Mouse (Mus musculus): ENCODE results near the gene Hacd2. TPM values are rescaled to one million over a fixed set of nuclear protein-coding genes. Genes with fewer than 3 reads are reported as not detected.

The Hacd2 gene
- polyA plus RNA-seq, 1 experiment from 2014 or later, result 103 TPM

DNA sequence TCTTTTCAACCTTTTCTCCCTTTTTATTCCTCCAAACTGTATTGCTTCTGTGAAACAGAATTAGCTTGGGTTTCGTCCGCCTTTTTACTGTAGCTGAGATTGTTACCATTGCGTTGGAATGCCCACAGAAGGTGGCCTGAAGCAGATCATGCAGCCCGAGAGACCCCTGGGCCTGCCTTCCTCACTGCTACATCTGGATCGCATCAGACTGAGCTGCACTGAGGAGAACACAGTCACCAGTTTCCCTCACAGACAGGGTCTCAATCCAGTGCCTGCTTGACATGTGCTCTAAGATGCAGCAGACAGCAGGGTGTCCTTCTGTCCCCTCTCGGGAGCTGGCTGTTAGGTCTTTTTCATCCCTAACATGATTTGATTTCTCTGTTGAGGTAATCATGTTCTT is 85.8 kb downstream of the Hacd2 start:
- Histone ChIP-seq H3K27me3 (no peaks in the 10 kb centered on the region), H3K9ac (no peak overlapping the region), H3K27ac (no peak overlapping the region), H3K9me3 (replicated peaks) (no peaks in the 10 kb centered on the region), H3K4me1 (peaks cover 6% of the 10 kb centered on the region; the same call in 1 of the 2 replicates), H3K4me3 (replicated peaks) (no peak overlapping the region), H3K4me2 (no peak overlapping the region), H3K36me3 (peaks cover 33% of the 10 kb centered on the region)
- WGBS, result 88% methylated on average over 6 of the region's 6 CpGs
- ATAC-seq (replicated peaks; ENCODE audit: low FRiP score), result no peak

DNA sequence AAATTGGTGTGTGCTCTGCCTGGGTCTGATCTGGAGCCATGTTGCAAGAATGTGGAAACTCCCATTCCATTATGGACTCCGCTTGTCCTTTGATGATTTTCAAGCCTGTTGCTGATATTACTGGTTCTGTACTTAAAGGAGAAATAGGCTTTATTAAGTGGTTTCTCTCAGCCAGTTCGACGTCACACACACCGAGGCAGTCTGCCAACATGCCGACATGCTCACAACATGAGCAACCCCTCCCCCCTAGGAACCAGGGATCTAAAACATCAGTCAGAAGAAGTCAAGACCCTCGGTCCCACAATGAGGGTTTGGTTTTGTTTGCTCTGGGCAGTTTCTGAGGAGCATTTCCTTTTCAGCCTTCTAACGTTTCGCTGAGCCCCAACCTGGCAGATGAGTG is 86.9 kb downstream of the Hacd2 start:
- Histone ChIP-seq H3K36me3 (peaks cover 27% of the 10 kb centered on the region), H3K9ac (no peak overlapping the region), H3K4me1 (peaks cover 6% of the 10 kb centered on the region; the same call in 1 of the 2 replicates), H3K9me3 (replicated peaks) (no peaks in the 10 kb centered on the region), H3K4me2 (no peak overlapping the region), H3K27me3 (no peaks in the 10 kb centered on the region), H3K27ac (no peak overlapping the region), H3K4me3 (replicated peaks) (no peak overlapping the region)
- 49% methylated on average over 8 of the region's 8 CpGs for WGBS
- no peak for ATAC-seq (replicated peaks; ENCODE audit: low FRiP score)

DNA sequence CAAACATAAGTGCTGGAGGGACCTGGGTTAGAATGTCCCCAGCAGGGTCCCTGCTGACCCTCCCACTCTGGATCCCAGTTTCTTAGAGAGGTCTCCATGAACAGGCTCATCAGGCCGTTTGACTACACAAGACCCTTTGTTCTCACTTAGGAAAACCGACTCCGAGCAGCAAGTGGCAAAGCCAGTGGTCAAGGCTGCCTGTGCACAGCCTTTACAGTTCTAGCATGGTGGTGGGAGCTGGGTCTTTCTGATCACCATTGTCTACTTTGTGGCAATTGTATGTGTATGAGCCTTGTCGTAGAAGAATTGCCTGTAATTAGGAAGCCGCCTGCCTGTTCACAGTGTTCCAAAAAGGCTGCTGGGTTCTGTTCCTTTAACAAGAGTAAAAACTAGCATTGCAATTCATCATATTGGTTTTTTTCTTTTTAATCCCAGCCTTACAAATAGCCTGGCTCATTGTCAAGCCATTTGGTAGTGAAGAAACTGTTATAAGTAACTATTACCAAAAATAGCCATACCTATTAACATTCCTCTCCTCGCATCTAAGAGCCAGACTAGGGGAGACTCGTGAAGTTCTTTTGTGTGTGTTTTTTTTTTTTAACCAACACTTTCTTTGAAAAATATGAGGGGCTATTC is 87.5 kb downstream of the Hacd2 start:
- no peaks in the 10 kb centered on the region for H3K27me3 ChIP-seq
- ATAC-seq (replicated peaks; ENCODE audit: low FRiP score), result no peak
- H3K4me3 ChIP-seq (replicated peaks), result no peak overlapping the region
- peaks cover 23% of the 10 kb centered on the region for H3K36me3 ChIP-seq
- 42% methylated on average over 7 of the region's 7 CpGs for WGBS
- H3K4me2 ChIP-seq, result no peak overlapping the region
- H3K27ac ChIP-seq, result no peak overlapping the region
- no peaks in the 10 kb centered on the region for H3K9me3 ChIP-seq (replicated peaks)
- H3K4me1 ChIP-seq, result peaks cover 6% of the 10 kb centered on the region; the same call in 1 of the 2 replicates
- H3K9ac ChIP-seq, result no peak overlapping the region

DNA sequence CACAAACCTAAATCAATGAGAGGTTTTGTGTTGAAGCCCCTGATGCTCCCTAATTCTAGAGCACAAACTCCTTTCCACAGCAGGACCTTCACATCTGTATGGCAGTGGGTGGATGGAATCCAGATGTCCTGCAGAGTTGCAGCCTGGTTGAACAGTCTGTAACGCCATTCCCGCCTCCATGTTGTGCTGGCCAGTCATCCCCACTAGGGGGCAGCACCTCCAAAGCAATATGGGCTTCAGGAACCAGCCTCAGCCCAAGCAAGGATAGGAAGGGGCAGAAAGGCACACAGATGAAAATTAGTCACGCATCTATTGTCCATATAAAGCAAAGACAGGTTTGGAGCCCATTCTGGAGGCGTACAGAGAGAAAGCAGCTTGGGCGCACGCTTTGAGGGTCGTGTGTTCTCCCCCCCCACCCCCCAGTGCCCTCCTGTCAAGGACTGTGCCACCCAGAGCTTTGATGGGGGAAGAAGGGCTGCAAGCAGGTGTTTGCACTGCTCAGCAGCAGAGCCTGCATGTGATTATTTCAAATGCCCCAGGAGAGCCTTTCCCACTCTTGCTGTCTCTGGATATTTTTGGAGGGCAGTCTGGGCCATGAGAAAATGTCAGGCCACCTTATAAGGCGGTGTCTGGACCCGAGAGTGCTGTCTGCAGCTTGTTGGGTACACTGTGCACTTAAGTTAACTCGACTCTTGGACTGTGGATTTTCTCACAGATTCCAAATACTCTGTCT is 88.3 kb downstream of the Hacd2 start:
- Histone ChIP-seq H3K9ac (no peak overlapping the region), H3K36me3 (peaks cover 23% of the 10 kb centered on the region), H3K27ac (no peak overlapping the region), H3K4me1 (peaks cover 6% of the 10 kb centered on the region; the same call in 1 of the 2 replicates), H3K4me3 (replicated peaks) (no peak overlapping the region), H3K27me3 (no peaks in the 10 kb centered on the region), H3K9me3 (replicated peaks) (no peaks in the 10 kb centered on the region), H3K4me2 (no peak overlapping the region)
- WGBS, result 35% methylated on average over 10 of the region's 10 CpGs
- peak; percentile 81 for ATAC-seq (replicated peaks; ENCODE audit: low FRiP score)

DNA sequence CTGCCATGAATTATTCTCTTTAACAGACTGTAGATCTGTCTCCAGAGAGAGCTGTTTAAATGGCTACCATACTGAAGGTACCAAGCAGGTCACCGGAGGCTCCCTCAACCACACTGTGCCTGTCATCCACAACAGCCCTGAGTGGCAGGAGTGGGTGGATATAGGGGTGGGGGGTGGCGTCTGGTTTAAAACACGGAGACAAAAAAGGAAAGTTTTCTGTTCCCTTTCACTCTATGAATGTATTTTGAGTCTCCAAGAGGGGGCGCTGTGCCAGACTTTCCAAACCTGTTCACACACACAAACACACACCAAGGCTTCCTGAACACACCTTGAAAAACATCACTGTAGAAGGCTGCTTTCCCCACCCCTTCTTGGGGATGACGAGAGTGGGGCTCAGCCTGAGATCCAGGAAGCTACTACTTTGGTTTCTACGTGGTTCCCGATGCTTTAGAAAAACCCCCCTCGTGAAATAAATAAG is 89.0 kb downstream of the Hacd2 start:
- Histone ChIP-seq H3K27me3 (no peaks in the 10 kb centered on the region), H3K9me3 (replicated peaks) (no peaks in the 10 kb centered on the region), H3K36me3 (peaks cover 20% of the 10 kb centered on the region), H3K4me3 (replicated peaks) (no peak overlapping the region), H3K27ac (no peak overlapping the region), H3K9ac (no peak overlapping the region), H3K4me2 (no peak overlapping the region), H3K4me1 (peaks cover 6% of the 10 kb centered on the region; the same call in 1 of the 2 replicates)
- WGBS, result 72% methylated on average over 8 of the region's 8 CpGs
- no peak for ATAC-seq (replicated peaks; ENCODE audit: low FRiP score)

DNA sequence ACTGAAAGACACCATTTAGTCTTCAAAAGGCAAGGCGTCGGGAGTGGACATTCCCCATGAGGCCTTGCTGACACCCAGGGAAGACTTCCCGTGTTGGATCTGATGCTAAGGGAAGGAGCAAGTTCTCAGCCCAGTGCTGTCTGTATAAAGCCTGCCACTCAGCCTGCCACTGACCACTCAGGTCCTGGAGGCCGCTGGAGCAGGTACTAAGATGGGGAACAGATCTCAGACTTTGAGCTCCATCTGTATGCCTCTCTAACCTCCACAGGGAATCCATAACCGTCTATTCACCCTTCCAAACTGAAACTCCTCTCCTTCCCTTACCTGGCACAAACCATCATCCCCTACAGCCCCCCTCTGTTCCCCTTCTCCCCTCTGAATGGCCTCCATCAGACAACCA is 91.3 kb downstream of the Hacd2 start:
- Histone ChIP-seq H3K36me3 (peaks cover 1% of the 10 kb centered on the region; the same call in 1 of the 2 replicates), H3K9ac (no peak overlapping the region), H3K9me3 (replicated peaks) (no peaks in the 10 kb centered on the region), H3K4me1 (peaks cover 8% of the 10 kb centered on the region; the same call in 1 of the 2 replicates), H3K27me3 (no peaks in the 10 kb centered on the region), H3K4me3 (replicated peaks) (no peak overlapping the region), H3K4me2 (no peak overlapping the region), H3K27ac (no peak overlapping the region)
- ATAC-seq (replicated peaks; ENCODE audit: low FRiP score), result no peak
- WGBS, result 83% methylated on average over 5 of the region's 5 CpGs

DNA sequence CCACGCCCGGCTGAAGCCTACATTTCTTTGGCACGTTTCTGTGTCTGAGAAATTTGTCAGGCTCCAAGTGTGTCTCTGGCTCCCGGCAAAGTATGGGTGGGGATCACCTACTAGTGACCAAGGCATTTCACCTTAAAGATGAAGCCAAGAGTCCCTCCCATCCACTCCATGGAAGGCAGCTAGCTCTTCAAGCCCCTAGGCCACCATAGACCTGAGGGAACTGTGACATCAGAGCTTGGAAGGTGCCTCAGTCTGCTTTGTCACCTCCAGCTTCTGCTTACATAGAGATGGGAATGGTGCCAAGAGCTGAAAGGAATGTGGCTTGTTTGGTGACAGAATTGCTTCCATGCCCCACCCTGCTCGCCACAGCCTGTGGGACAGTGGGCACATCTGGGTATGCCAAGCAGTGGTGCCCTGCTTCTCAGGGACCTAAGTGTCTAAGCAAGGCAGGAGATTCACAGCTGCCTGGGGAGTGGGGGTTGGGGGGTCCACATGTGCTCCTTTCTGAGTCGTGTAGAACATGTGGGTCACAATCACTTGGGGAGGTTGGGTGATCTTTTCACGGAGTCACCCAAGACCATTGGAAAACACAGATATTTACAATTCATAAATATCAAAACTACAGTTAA is 94.2 kb downstream of the Hacd2 start:
- no peaks in the 10 kb centered on the region for H3K27me3 ChIP-seq
- no peaks in the 10 kb centered on the region for H3K36me3 ChIP-seq
- no peaks in the 10 kb centered on the region for H3K9me3 ChIP-seq (replicated peaks)
- WGBS, result 85% methylated on average over 7 of the region's 7 CpGs
- H3K4me3 ChIP-seq (replicated peaks), result no peak overlapping the region
- H3K27ac ChIP-seq, result no peak overlapping the region
- 0 out of 2 replicates have a peak, but pooled peaks cover 2% of the 10 kb centered on the region for H3K4me1 ChIP-seq
- no peak overlapping the region for H3K9ac ChIP-seq
- H3K4me2 ChIP-seq, result no peak overlapping the region
- ATAC-seq (replicated peaks; ENCODE audit: low FRiP score), result no peak

DNA sequence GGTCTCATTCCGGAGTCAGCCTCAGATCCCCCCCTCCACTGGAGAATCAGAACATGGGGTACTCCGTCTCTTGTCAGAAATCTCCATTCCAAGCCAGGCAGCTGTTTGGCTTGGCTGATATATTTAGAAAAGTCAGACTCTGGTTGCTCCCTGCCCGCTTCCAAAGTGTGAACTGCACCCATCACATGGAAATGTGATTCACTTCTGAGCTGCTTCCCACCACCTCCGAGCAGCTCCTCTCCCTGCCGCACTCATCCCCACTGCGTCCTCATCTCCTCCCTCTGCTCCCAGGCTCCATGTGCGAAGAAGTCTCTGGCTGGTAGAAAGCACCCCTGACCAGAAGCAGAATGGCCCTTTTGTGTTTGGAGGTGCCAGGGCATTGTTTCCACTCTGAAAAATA is 95.2 kb downstream of the Hacd2 start:
- H3K27ac ChIP-seq, result no peak overlapping the region
- ATAC-seq (replicated peaks; ENCODE audit: low FRiP score), result no peak

DNA sequence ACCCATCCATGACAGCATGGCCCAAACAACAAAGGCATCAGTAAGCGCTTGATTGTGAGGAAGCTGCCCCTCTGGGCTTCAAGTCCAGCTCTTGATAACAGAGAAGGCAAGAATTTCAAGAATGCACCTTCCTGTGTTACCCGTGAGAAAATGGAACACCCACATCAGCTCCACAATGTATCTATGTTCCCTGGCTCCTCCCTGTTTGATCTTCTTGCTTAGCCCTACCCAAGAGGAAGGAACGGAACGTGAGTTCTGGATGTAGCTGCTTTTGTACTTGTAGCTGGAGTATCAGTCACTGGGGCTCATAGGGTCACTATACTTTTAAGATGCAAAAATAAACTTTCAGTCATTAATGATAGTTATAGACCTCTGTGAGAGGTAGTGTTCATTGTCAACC is 98.4 kb downstream of the Hacd2 start:
- Histone ChIP-seq H3K4me3 (replicated peaks) (no peak overlapping the region), H3K4me1 (0 out of 2 replicates have a peak, but pooled peaks cover 2% of the 10 kb centered on the region), H3K27me3 (no peaks in the 10 kb centered on the region), H3K9ac (no peak overlapping the region), H3K27ac (no peak overlapping the region), H3K36me3 (no peaks in the 10 kb centered on the region), H3K9me3 (replicated peaks) (no peaks in the 10 kb centered on the region), H3K4me2 (no peak overlapping the region)
- 74% methylated on average over 4 of the region's 4 CpGs for WGBS
- ATAC-seq (replicated peaks; ENCODE audit: low FRiP score), result no peak

More for the DNA sequence above, 95.2 kb downstream of the Hacd2 start:
- H3K9me3 ChIP-seq (replicated peaks), result no peaks in the 10 kb centered on the region
- H3K27me3 ChIP-seq, result no peaks in the 10 kb centered on the region
- 0 out of 2 replicates have a peak, but pooled peaks cover 2% of the 10 kb centered on the region for H3K4me1 ChIP-seq
- H3K4me2 ChIP-seq, result no peak overlapping the region
- H3K36me3 ChIP-seq, result no peaks in the 10 kb centered on the region
- no peak overlapping the region for H3K4me3 ChIP-seq (replicated peaks)
- WGBS, result 55% methylated on average over 7 of the region's 7 CpGs
- no peak overlapping the region for H3K9ac ChIP-seq

DNA sequence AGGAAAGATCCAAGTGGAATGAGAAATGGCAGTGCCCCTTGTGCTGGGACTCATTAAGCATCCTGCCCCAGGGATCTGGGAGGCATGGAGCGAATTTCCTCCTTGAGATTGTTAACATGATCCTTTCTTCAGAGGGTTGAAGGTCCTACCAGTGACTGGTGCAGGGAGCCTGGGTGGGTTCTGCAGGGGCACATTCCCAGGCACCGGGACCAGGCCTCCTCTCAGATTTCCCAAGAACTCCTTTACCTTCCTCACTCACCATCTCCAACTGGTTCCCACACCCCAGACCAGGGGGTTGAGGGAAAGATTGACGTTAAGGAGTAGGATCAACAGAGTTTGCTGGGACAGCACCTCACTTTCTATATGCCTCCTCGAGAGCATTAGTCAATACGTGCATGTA is 105.0 kb downstream of the Hacd2 start:
- ATAC-seq (replicated peaks; ENCODE audit: low FRiP score), result no peak
- Histone ChIP-seq H3K36me3 (no peaks in the 10 kb centered on the region), H3K9ac (no peak overlapping the region), H3K4me1 (no peaks in the 10 kb centered on the region), H3K27ac (no peak overlapping the region), H3K27me3 (no peaks in the 10 kb centered on the region), H3K9me3 (replicated peaks) (no peaks in the 10 kb centered on the region), H3K4me3 (replicated peaks) (no peak overlapping the region), H3K4me2 (no peak overlapping the region)
- 90% methylated on average over 5 of the region's 5 CpGs for WGBS

DNA sequence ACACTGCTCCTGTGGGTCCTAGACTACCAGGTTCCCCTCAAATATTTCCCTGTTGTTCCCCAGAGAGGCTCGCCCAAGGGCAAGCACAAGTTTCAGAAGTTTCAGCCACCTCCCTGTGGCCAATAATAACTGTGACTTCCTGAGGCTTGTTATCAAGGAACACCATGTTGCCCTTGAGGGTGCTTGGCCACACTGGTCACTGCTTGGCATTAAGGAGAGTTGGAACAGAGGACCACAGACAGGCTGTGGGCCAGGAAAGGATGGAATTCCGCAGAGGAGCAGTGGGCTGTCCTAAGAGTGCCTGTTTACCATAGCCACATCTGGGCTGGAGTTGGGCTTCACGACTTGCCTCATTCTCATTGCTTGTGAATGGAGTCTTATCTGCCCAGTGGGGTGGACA is 107.9 kb downstream of the Hacd2 start:
- H3K4me1 ChIP-seq, result no peaks in the 10 kb centered on the region
- no peak for ATAC-seq (replicated peaks; ENCODE audit: low FRiP score)
- no peaks in the 10 kb centered on the region for H3K27me3 ChIP-seq
- H3K36me3 ChIP-seq, result no peaks in the 10 kb centered on the region
- H3K27ac ChIP-seq, result no peak overlapping the region
- WGBS, result 80% methylated on average over 3 of the region's 3 CpGs
- H3K4me2 ChIP-seq, result no peak overlapping the region
- no peaks in the 10 kb centered on the region for H3K9me3 ChIP-seq (replicated peaks)
- H3K4me3 ChIP-seq (replicated peaks), result no peak overlapping the region
- no peak overlapping the region for H3K9ac ChIP-seq

DNA sequence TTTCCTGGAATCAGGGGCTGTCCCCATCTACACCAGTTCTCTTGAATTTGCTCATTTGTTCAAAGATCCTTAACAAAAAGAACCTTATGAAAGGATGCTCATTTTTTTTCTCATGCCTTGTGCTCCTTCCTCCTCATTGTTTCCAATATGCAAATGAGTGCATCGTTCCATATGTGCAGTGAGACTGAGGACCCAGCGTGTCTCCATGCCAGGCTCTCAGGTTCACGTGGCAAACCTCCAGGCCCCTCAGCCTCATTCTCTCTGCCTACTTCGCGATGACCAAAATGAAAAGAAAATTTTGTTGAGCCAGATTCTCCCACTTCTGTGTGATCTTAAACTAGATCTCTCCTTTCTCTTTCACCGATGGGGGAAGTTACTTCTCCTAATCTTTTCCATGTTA is 117.2 kb downstream of the Hacd2 start:
- Histone ChIP-seq H3K4me2 (no peak overlapping the region), H3K9ac (no peak overlapping the region), H3K4me1 (peaks cover 8% of the 10 kb centered on the region), H3K27ac (no peak overlapping the region), H3K4me3 (replicated peaks) (no peak overlapping the region), H3K9me3 (replicated peaks) (no peaks in the 10 kb centered on the region), H3K27me3 (no peaks in the 10 kb centered on the region), H3K36me3 (no peaks in the 10 kb centered on the region)
- no peak for ATAC-seq (replicated peaks; ENCODE audit: low FRiP score)
- 80% methylated on average over 6 of the region's 6 CpGs for WGBS
